Mouse (Mus musculus) embryonic facial prominence, embryonic 15.5 days (tissue): ENCODE measurements around the gene Lgals9. TPM values are rescaled to one million over a fixed set of nuclear protein-coding genes. Genes with fewer than 3 reads are reported as not detected.
"Not testable (repeated sequence)": the region's sequence is repeated elsewhere in the genome, so short reads cannot be mapped to it uniquely, and the experiment has no call there.

ENCODE experiments used
- ATAC-seq: fragments of 200-750 bp; cut with Nextera tagmentation; 2 replicates; pipeline ENCODE4 v1.8.0; 2017; ENCODE audit warnings: low read depth, moderate TSS enrichment; ENCODE audit not compliant: insufficient number of reproducible peaks, low FRiP score, low TSS enrichment
- H3K27ac ChIP-seq: fragments of 300-500 bp; sonication (generic); replicated peaks from 2 replicates; pipeline ENCODE4 v1.5.1; 2015; ENCODE audit warnings: mild to moderate bottlenecking, inconsistent platforms
- H3K27me3 ChIP-seq: fragments of 300-500 bp; sonication (generic); 2 replicates; pipeline ENCODE4 v1.6.1; 2015; ENCODE audit warnings: inconsistent platforms
- H3K36me3 ChIP-seq: fragments of 300-500 bp; sonication (generic); 2 replicates; pipeline ENCODE4 v1.6.1; 2015; ENCODE audit warnings: mild to moderate bottlenecking, inconsistent platforms
- H3K4me1 ChIP-seq: fragments of 300-500 bp; sonication (generic); 2 replicates; pipeline ENCODE4 v1.6.1; 2015; ENCODE audit warnings: inconsistent platforms
- H3K4me2 ChIP-seq: fragments of 300-500 bp; sonication (generic); replicated peaks from 2 replicates; pipeline ENCODE4 v1.6.1; 2015; ENCODE audit warnings: mild to moderate bottlenecking, inconsistent platforms
- H3K4me3 ChIP-seq: fragments of 300-500 bp; sonication (generic); replicated peaks from 2 replicates; pipeline ENCODE4 v1.5.1; 2015; ENCODE audit warnings: mild to moderate bottlenecking, inconsistent platforms
- H3K9ac ChIP-seq: fragments of 300-500 bp; sonication (generic); 2 replicates; pipeline ENCODE4 v1.6.1; 2015; ENCODE audit warnings: inconsistent platforms
- H3K9me3 ChIP-seq: fragments of 300-500 bp; sonication (generic); replicated peaks from 2 replicates; pipeline ENCODE4 v1.6.1; 2016; ENCODE audit warnings: inconsistent platforms
- WGBS: fragments of 180-500 bp; shearing (Covaris S2); methylation state at CpG from one replicate; pipeline ENCODE4 v1.1.7; 2015; 5-methylcytosine and 5-hydroxymethylcytosine counted together
- polyA plus RNA-seq: library from polyadenylated mRNA; unstranded; fragments of >200 nt; fragmentation: Nextera tagmentation; extraction: Ambion mirVana; gene quantifications from 2 replicates; pipeline ENCODE4 v1.2.1, GENCODE M21; 2015

The Lgals9 gene
- polyA plus RNA-seq, 1 experiment from 2014 or later = 49.8 TPM

DNA sequence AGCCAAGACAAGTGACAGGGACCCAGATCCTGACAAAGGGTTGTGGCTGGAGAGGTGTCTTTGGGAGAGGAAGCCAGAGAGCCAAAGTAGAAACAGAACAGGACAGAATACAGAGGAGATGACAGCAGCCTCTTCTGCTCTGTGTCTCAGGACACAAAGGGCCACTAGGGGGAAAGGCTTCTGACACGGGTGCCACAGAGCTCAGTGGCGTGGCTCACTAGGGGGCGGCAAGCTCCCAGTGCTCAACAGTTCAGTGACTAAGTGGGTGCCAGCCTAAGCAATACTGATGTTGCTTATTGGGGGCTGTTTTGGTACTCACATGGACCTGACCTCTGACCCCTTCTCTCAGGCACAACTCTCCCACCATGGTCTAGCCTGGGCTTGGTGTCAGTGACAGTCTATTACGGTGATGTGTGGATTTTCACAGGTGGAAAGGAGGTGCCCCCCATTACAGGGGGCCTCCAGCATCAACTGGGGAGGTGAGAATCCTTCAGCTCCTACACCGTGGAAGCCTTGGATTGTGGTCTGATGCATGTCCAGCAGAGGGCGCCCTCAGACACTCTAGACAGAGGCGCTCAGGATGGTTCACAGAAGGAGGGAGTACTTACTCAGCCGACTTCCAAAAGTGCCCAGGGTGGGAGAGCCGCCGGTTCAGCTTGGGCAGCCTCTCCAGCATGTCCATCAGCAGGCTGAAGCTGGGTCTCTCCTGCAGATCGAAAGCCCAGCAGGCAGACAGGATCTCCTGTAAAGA is 34.4 kb upstream of the Lgals9 start:
- Histone ChIP-seq H3K27ac (no peak overlapping the region), H3K4me2 (no peak overlapping the region), H3K9me3 (no peaks in the 10 kb centered on the region), H3K9ac (no peak overlapping the region), H3K4me1 (peaks cover 33% of the 10 kb centered on the region), H3K36me3 (peaks cover 55% of the 10 kb centered on the region), H3K27me3 (no peaks in the 10 kb centered on the region), H3K4me3 (no peak overlapping the region)
- 52% methylated on average over 11 of the region's 11 CpGs for WGBS
- ATAC-seq = no peak

DNA sequence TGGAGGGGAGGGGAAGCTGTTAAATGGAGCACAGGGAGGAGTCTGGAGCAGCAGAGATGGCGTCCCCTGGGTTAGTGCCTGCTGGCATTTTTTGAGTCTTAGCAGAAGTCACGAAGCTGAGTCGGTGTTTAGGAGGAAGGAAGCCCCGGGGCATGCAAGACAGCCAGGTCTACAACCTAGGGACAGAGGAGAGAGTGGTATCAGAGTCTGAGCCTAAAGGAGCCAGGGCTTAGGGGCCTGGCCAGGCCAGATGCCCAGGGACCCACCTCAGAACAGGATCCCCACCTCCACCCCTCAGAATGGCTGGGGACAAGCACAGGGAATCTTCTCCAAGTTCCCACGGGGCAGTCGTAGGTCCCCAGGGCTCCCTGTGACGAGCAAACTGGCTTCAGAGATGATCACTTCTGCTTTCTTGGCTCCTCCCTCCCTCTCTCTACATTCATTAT is 32.4 kb upstream of the Lgals9 start:
- Histone ChIP-seq H3K36me3 (peaks cover 55% of the 10 kb centered on the region), H3K27me3 (no peaks in the 10 kb centered on the region), H3K9ac (no peak overlapping the region), H3K4me3 (no peak overlapping the region), H3K9me3 (no peaks in the 10 kb centered on the region), H3K4me1 (peaks cover 17% of the 10 kb centered on the region), H3K4me2 (no peak overlapping the region), H3K27ac (no peak overlapping the region)
- 68% methylated on average over 7 of the region's 7 CpGs for WGBS
- no peak for ATAC-seq

DNA sequence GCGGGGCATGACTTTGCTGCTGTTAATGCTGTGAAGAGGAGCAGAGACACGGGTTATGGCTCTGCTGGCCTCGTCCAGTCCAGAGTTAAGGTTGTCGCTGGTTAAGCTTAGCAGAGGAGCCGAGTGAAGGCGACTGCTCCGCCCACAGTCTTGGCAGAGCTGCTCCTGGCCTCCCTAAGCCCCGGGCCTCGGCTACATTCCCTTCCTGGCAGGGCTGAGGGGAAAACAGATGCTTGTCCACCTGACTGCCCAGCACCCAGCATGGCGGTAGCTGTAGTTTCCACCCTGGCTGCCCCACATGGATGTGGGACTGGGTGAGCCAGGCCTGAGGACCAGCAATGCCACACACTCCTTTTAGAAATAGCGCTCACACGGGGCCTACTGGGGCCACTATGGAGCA is 31.5 kb upstream of the Lgals9 start:
- no peak; the same call in 1 of the 2 replicates for ATAC-seq
- 47% methylated on average over 12 of the region's 12 CpGs for WGBS
- Histone ChIP-seq H3K9ac (no peak overlapping the region), H3K4me1 (peaks cover 17% of the 10 kb centered on the region), H3K9me3 (no peaks in the 10 kb centered on the region), H3K4me2 (no peak overlapping the region), H3K36me3 (peaks cover 51% of the 10 kb centered on the region), H3K27ac (no peak overlapping the region), H3K4me3 (no peak overlapping the region), H3K27me3 (no peaks in the 10 kb centered on the region)

DNA sequence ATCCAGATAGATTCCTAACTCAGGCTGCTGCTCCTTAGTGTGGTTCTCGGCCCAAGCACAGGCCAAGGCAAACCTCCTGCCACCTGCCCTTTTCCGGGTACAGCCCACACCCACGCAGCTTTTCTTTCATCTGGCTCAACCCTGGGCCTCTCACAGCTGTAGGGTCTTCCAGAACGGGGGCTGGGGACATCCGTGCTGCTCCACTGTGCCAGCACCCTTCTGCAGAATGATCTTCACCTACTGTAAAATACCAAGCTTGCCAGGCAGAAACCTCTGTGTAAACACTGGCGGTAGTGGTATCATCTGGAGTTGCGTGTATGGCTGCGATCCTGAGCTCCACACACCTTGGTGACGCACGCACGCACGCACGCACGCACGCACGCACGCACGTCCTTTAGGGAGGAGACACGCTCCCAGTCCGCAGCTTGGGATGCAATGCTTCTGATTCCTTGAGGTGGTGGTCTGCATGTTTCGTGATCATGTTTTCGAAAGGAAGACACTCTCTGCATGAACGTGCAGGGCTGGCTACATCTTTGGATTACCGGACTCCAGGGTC is 31.0 kb upstream of the Lgals9 start:
- H3K4me2 ChIP-seq = no peak overlapping the region
- H3K4me3 ChIP-seq = no peak overlapping the region
- H3K36me3 ChIP-seq = peaks cover 46% of the 10 kb centered on the region
- no peak for ATAC-seq
- H3K9ac ChIP-seq = no peak overlapping the region
- 86% methylated on average over 24 of the region's 24 CpGs for WGBS
- no peaks in the 10 kb centered on the region for H3K9me3 ChIP-seq
- no peak overlapping the region for H3K27ac ChIP-seq
- H3K27me3 ChIP-seq = no peaks in the 10 kb centered on the region
- peaks cover 17% of the 10 kb centered on the region for H3K4me1 ChIP-seq

DNA sequence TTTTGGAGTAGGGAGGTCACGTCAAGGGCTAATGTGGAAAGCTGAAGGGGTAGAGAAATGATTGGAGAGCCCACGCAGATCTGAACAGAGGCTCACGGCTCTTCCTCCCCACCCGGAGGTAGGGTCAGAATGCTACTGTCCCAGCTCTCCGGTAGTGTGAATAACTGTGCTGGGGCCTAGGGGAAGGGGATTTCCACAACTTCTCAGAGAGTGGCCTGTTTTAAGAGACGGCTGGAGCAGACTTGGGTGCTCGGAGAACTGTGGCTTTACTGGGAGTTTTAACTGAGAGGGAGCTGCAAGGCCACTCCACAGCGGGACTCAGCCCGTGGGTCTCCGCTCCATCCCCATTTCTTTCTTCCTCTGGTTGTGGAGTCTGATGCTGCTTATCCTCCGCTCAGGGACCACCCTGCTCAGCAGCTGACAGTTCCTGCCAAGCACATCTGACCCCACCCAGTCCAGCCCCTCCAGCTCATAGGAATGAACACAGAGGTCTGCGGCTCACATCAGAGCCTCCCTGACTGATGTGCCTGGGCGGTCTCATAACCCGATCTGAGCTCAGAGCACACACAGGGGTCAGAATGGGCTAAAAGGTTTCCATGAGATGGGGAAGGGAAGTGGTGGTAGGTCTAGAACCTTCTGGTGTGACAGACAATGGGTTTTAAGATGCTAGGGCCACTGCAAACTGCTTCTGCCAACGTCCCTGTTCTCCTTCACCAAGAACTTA is 30.0 kb upstream of the Lgals9 start:
- Histone ChIP-seq H3K4me3 (no peak overlapping the region), H3K4me1 (peaks cover 17% of the 10 kb centered on the region)
- 47% methylated on average over 15 of the region's 15 CpGs for WGBS

DNA sequence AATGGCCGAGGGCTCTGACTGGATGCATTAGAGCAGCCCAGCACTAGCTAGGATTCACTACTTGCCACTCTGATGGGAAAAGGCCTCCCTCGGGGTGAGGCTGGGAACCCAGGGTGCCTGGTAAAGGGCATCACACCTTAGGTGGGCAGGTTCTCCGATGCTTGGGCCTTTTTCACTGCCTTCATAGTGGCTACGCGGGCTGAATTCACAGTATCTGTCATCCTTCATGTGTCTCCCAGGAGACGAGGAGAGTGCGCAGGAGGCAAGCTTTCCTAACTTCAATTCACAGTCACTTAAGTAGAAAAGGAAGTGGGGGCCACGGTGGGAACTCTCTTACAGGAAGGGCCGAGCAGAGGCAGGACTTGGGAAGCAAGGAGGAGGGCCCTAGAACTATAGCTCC is 29.1 kb upstream of the Lgals9 start:
- no peak overlapping the region for H3K27ac ChIP-seq

More for the DNA sequence above, 30.0 kb upstream of the Lgals9 start:
- Histone ChIP-seq H3K27me3 (no peaks in the 10 kb centered on the region), H3K27ac (0 out of 2 replicates have a peak overlapping the region, but pooled peaks have one; percentile 4), H3K9me3 (no peaks in the 10 kb centered on the region), H3K9ac (no peak overlapping the region), H3K36me3 (peaks cover 36% of the 10 kb centered on the region), H3K4me2 (no peak overlapping the region)
- ATAC-seq = no peak

DNA sequence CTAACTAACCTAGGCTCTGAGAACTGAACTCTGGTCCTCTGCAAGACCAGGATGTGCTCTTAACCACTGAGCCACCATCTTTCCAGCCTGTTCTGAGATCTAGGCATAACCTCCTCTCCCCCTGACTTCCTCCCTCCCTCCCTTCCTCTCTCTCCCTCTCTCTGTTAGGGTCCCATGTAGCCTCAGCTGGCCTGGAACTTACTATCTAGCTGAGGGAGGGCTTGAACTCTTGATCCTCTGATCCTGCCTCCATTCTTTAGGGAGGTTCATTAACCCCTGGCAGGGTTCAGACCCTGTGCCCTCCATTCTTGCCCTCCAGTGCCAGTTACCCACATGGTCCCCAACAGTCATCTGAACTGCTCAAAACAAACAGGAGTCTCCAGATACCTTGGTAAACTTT is 28.3 kb upstream of the Lgals9 start:
- ATAC-seq = no peak

More for the DNA sequence above, 29.1 kb upstream of the Lgals9 start:
- WGBS = 67% methylated on average over 9 of the region's 9 CpGs
- Histone ChIP-seq H3K9ac (no peak overlapping the region), H3K4me2 (no peak overlapping the region), H3K4me1 (peaks cover 17% of the 10 kb centered on the region), H3K9me3 (no peaks in the 10 kb centered on the region), H3K27me3 (no peaks in the 10 kb centered on the region), H3K4me3 (no peak overlapping the region), H3K36me3 (peaks cover 27% of the 10 kb centered on the region)
- ATAC-seq = no peak

DNA sequence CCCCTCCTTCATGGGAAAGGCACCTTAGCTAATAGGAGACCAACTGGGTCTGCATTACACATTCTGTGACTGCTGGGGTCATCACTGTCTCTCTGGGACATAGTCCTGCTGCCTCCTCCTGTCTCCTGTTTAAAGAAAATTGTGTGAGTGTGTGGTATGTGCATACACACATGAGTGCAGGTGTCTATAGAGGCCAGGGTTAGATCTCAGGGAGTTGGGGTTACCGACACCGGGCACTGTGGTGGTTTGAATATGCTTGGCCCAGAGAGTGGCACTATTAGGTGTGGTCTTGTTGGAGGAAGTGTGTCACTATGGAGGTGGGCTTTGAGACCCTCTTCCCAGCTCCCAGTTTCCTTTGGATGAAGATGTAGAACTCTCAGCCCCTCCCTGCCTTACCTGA is 27.8 kb upstream of the Lgals9 start:
- Histone ChIP-seq H3K9me3 (no peaks in the 10 kb centered on the region), H3K36me3 (peaks cover 14% of the 10 kb centered on the region), H3K27ac (no peak overlapping the region), H3K4me2 (no peak overlapping the region), H3K27me3 (no peaks in the 10 kb centered on the region), H3K9ac (no peak overlapping the region), H3K4me3 (no peak overlapping the region), H3K4me1 (peaks cover 17% of the 10 kb centered on the region)
- WGBS = 95% methylated on average over 2 of the region's 2 CpGs
- ATAC-seq = no peak

More for the DNA sequence above, 28.3 kb upstream of the Lgals9 start:
- Histone ChIP-seq H3K4me1 (peaks cover 17% of the 10 kb centered on the region), H3K4me3 (no peak overlapping the region), H3K27me3 (no peaks in the 10 kb centered on the region), H3K27ac (no peak overlapping the region), H3K9ac (no peak overlapping the region), H3K36me3 (peaks cover 19% of the 10 kb centered on the region), H3K9me3 (no peaks in the 10 kb centered on the region), H3K4me2 (no peak overlapping the region)

DNA sequence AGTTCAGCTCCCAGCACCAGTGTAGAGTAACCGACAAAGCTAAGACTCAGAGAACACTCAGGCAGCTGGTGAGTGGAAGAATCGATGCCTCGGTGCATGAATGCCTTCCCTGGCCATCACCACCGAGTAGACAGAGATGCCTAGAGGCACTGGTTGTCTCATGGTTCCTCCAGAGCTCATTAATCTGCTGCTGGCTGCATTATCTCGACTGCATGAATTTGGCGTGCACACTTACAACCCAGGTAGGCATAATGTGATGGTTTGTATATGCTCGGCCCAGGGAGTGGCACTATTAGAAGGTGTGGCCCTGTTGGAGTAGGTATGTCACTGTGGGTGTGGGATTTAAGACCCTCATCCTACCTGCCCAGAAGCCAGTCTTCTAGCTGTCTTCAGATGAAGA is 24.1 kb upstream of the Lgals9 start:
- Histone ChIP-seq H3K36me3 (no peaks in the 10 kb centered on the region), H3K27ac (no peak overlapping the region), H3K27me3 (no peaks in the 10 kb centered on the region), H3K4me3 (no peak overlapping the region), H3K9ac (no peak overlapping the region), H3K9me3 (no peaks in the 10 kb centered on the region), H3K4me1 (no peaks in the 10 kb centered on the region; the same call in 1 of the 2 replicates), H3K4me2 (no peak overlapping the region)
- 76% methylated on average over 7 of the region's 7 CpGs for WGBS
- no peak for ATAC-seq

DNA sequence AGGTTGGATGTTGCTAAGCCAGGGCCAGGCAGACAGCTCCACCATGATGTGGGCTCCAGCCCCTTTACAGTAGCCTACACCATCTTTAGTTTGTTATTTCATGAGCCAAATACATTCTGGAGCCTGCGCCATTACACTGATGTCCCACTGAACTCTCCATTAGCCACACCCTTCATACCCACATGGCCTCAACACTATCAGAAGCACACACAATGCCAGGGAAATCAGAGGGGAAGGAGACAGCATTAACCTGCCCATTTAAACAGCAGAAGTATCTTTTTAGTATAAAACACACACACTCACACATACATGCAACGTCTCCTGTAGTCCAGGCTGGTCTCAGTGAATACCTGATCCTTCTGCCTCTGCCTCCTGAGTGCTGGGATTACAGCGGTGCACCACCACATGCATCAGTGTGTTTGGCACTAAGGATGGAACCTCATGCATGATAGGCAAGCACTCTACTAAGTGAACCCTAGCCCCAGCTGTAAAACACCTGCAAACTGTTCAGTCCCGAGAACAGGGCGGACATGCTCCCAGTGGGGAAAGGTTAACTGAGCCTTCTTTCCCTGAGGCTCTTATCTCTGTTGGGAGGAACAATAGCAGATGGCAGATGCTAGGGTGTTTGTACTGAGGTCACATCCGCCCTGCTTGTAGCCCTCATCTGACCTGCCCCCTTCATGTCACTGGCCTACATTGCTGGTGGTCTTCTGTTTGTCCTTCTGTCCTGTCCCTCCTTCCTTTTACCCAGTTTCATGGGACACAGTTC is 23.4 kb upstream of the Lgals9 start:
- Histone ChIP-seq H3K27me3 (no peaks in the 10 kb centered on the region), H3K36me3 (no peaks in the 10 kb centered on the region), H3K9ac (no peak overlapping the region), H3K4me3 (no peak overlapping the region), H3K27ac (no peak overlapping the region), H3K4me1 (no peaks in the 10 kb centered on the region), H3K4me2 (no peak overlapping the region), H3K9me3 (no peaks in the 10 kb centered on the region)
- WGBS = 63% methylated on average over 6 of the region's 6 CpGs
- no peak for ATAC-seq

DNA sequence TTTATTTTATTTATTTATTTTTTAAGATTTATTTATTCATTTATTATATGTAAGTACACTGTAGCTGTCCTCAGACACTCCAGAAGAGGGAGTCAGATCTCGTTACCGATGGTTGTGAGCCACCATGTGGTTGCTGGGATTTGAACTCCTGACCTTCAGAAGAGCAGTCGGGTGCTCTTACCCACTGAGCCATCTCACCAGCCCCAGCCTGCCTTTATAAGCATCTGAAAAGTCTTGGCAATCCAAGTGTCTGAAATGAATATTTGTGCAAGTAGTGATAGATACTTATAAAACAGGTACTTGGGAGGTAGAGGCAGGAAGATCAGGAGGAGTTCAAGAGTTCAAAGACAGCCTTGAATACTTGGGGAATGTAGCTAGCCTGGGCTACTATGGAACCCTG is 22.6 kb upstream of the Lgals9 start:
- not testable (repeated sequence) for H3K4me1 ChIP-seq, H3K9me3 ChIP-seq
- 81% methylated on average over 3 of the region's 3 CpGs for WGBS

More for the DNA sequence above, 22.6 kb upstream of the Lgals9 start:
- H3K27me3 ChIP-seq, H3K36me3 ChIP-seq, H3K27ac ChIP-seq, H3K9ac ChIP-seq, H3K4me3 ChIP-seq, H3K4me2 ChIP-seq, ATAC-seq: not testable (repeated sequence)
